Mouse (Mus musculus): ENCODE measurements around the gene Hoxa5.

DNA sequence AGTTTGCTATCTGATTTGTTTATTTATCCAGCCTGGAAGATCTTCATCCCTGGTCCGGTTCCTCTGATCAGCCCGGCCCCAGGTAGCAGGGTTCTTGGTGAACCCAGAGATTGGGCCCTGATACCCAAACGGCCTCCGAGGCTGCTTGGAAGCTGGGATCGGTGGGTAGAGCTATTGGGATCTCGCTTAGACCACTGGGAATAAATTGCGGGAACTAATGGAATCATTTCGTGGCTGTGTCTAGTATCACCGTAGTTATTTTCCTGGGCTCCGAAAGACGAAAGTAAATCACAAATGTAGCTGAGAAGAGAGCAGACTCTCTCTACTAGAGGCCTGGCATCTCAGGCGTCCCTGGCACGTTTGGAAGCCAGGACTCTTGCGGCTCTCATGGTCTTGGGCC, 834 bp upstream of the Hoxa5 start:
- TF ChIP-seq CTCF (IDR thresholded peaks at IDR 0.05; ENCODE audit: extremely low read depth, insufficient read depth, insufficient read length, insufficient replicate concordance) (no peak), POLR2A (IDR thresholded peaks at IDR 0.05; ENCODE audit: low read depth, low read length) (no peak)
